Mouse (Mus musculus): Measurements from ENCODE around the gene Gng2.

Gene Gng2

GRCm38 (mm10) chr14:19867286-19867935 lies 110.0 kb downstream of the Gng2 start:
- intact Hi-C loops (cut with DNase I), result loop anchor here (5.0 kb wide), 1 partner anchor 185 kb away; no protein-coding TSS in a partner anchor

- intact Hi-C loops (cut with DNase I), result loop anchor here (5.0 kb wide), 1 partner anchor 187 kb away; no protein-coding TSS in a partner anchor
Measured at GRCm38 (mm10) chr14:19865121-19865520, 112.3 kb downstream of the Gng2 start.

- intact Hi-C loops (cut with DNase I), result no loop called here
Measured at GRCm38 (mm10) chr14:19861311-19862080, 115.9 kb downstream of the Gng2 start.

GRCm38 (mm10) chr14:19860281-19860680 lies 117.1 kb downstream of the Gng2 start:
- intact Hi-C loops (cut with DNase I), result no loop called here

- intact Hi-C loops (cut with DNase I), result loop anchor here (5.0 kb wide), 1 partner anchor 208 kb away; no protein-coding TSS in a partner anchor
Measured at GRCm38 (mm10) chr14:19858808-19859776, 118.3 kb downstream of the Gng2 start.

- intact Hi-C loops (cut with DNase I), result loop anchor here (5.0 kb wide), 1 partner anchor 209 kb away; no protein-coding TSS in a partner anchor
Measured at GRCm38 (mm10) chr14:19858279-19858678, 119.1 kb downstream of the Gng2 start.

GRCm38 (mm10) chr14:19853471-19853870 lies 124.0 kb downstream of the Gng2 start:
- intact Hi-C loops (cut with DNase I), result no loop called here

- intact Hi-C loops (cut with DNase I), result loop anchor here (2.0 to 10.0 kb wide), 2 partner anchors 227 to 425 kb away; partner anchors contain the start of gene Kcnk16
Measured at GRCm38 (mm10) chr14:19839600-19840332, 137.7 kb downstream of the Gng2 start.

GRCm38 (mm10) chr14:19836289-19836688 lies 141.1 kb downstream of the Gng2 start:
- intact Hi-C loops (cut with DNase I), result loop anchor here (10.0 kb wide), 1 partner anchor 429 kb away; the partner anchor contains the start of gene Kcnk16

GRCm38 (mm10) chr14:19825481-19825880 lies 151.9 kb downstream of the Gng2 start:
- intact Hi-C loops (cut with DNase I), result no loop called here

- intact Hi-C loops (cut with DNase I), result no loop called here
Measured at GRCm38 (mm10) chr14:19823321-19824142, 153.9 kb downstream of the Gng2 start, which contains the start of gene Rtraf. TSS of gene Rtraf (minus strand) at chr14:19823824.
